Mouse (Mus musculus): ENCODE measurements at regions not wholly inside any gene's neighbourhood (a gene's known extent, or its start where the extent isn't known, plus 50 kb on each side); places are given as distances from the start of the nearest gene placed in this dataset.

- Histone ChIP-seq H3K27ac (ENCODE audit: low read length) (no peak overlapping the region), H3K27me3 (replicated peaks; ENCODE audit: control insufficient read depth, insufficient read depth, low read length) (no peaks in the 10 kb centered on the region), H3K9ac (replicated peaks; ENCODE audit: low read depth, low read length) (no peak overlapping the region), H3K4me2 (ENCODE audit: low read length) (no peak overlapping the region), H3K4me3 (replicated peaks; ENCODE audit: low read length) (no peak overlapping the region), H3K4me1 (replicated peaks; ENCODE audit: control insufficient read depth, insufficient read depth, low read length) (no peaks in the 10 kb centered on the region), H3K36me3 (ENCODE audit: control insufficient read depth, insufficient read depth) (no peaks in the 10 kb centered on the region), H3K9me3 (ENCODE audit: control insufficient read depth, low read length) (no peaks in the 10 kb centered on the region)
- 29% methylated on average over 2 of the region's 2 CpGs for WGBS
- ATAC-seq: no peak
Observed at GRCm38 (mm10) chr1:73274480-73274879, 258.8 kb upstream of the Tnp1 start.

- no peaks in the 10 kb centered on the region for H3K4me1 ChIP-seq (replicated peaks; ENCODE audit: control insufficient read depth, insufficient read depth, low read length)
- no peak overlapping the region for H3K27ac ChIP-seq (ENCODE audit: low read length)
- H3K4me2 ChIP-seq (ENCODE audit: low read length): no peak overlapping the region
- no peaks in the 10 kb centered on the region for H3K36me3 ChIP-seq (ENCODE audit: control insufficient read depth, insufficient read depth)
- no peaks in the 10 kb centered on the region for H3K27me3 ChIP-seq (replicated peaks; ENCODE audit: control insufficient read depth, insufficient read depth, low read length)
- H3K9me3 ChIP-seq (ENCODE audit: control insufficient read depth, low read length): no peaks in the 10 kb centered on the region
- 21% methylated on average over 6 of the region's 6 CpGs for WGBS
- no peak overlapping the region for H3K4me3 ChIP-seq (replicated peaks; ENCODE audit: low read length)
- ATAC-seq: peak; percentile 23; the same call in 1 of the 2 replicates
- no peak overlapping the region for H3K9ac ChIP-seq (replicated peaks; ENCODE audit: low read depth, low read length)
Observed at GRCm38 (mm10) chr1:73270787-73271391, 255.2 kb upstream of the Tnp1 start.

- no peak overlapping the region for H3K4me2 ChIP-seq (ENCODE audit: low read length)
- WGBS: 88% methylated on average over 7 of the region's 7 CpGs
Observed at GRCm38 (mm10) chr1:73269051-73269755, 253.5 kb upstream of the Tnp1 start.

DNA sequence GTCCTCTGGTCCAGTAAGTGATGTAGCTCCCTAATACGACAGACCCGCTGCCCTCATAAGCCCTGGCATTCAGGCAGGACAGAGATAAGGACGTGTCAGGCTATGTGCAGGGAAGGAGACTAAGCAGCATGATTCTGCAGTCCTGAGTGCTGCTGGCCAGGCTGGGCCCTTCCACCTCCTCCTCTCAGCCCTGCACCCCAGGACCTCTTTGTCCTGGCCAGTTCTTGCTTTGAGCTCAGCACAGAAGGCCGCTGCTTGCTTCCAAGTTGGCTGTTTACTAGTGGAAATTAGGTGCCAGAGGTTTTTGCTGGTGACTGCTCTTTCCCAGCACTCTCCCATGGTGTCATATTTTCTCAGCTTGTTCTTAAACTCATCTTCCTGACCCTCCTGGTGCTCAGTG lies 249.3 kb upstream of the Tnp1 start:
- H3K4me1 ChIP-seq (replicated peaks; ENCODE audit: control insufficient read depth, insufficient read depth, low read length): no peaks in the 10 kb centered on the region
- no peaks in the 10 kb centered on the region for H3K27me3 ChIP-seq (replicated peaks; ENCODE audit: control insufficient read depth, insufficient read depth, low read length)
- no peak for ATAC-seq
- H3K9ac ChIP-seq (replicated peaks; ENCODE audit: low read depth, low read length): no peak overlapping the region
- WGBS: 55% methylated on average over 4 of the region's 4 CpGs
- no peak overlapping the region for H3K4me2 ChIP-seq (ENCODE audit: low read length)
- H3K27ac ChIP-seq (ENCODE audit: low read length): no peak overlapping the region
- H3K36me3 ChIP-seq (ENCODE audit: control insufficient read depth, insufficient read depth): no peaks in the 10 kb centered on the region
- no peaks in the 10 kb centered on the region for H3K9me3 ChIP-seq (ENCODE audit: control insufficient read depth, low read length)
- H3K4me3 ChIP-seq (replicated peaks; ENCODE audit: low read length): no peak overlapping the region

More at GRCm38 (mm10) chr1:73269051-73269755, 253.5 kb upstream of the Tnp1 start:
- Histone ChIP-seq H3K9me3 (ENCODE audit: control insufficient read depth, low read length) (no peaks in the 10 kb centered on the region), H3K4me3 (replicated peaks; ENCODE audit: low read length) (no peak overlapping the region), H3K27me3 (replicated peaks; ENCODE audit: control insufficient read depth, insufficient read depth, low read length) (no peaks in the 10 kb centered on the region), H3K4me1 (replicated peaks; ENCODE audit: control insufficient read depth, insufficient read depth, low read length) (no peaks in the 10 kb centered on the region), H3K27ac (ENCODE audit: low read length) (no peak overlapping the region), H3K9ac (replicated peaks; ENCODE audit: low read depth, low read length) (no peak overlapping the region), H3K36me3 (ENCODE audit: control insufficient read depth, insufficient read depth) (no peaks in the 10 kb centered on the region)
- no peak for ATAC-seq

DNA sequence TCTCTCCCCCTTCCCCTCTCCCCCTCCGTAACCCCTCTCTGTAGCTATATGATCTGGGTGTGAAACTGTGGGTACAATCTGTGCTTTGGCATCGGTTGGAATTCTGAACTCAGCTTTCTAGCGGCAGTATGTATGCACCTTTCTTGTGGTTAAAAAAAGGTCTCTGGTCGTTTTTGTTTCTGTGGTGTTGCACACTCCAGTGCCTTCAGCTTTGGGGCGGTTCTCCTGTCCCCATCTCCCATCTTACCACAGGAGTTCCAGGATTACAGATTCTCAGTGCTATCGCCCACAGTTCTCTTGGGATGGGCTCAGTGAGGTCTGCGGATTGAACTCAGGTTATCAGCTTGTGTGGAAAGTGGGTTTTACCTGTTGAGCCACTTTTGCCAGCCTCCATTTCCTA lies 248.5 kb upstream of the Tnp1 start:
- Histone ChIP-seq H3K4me1 (replicated peaks; ENCODE audit: control insufficient read depth, insufficient read depth, low read length) (no peaks in the 10 kb centered on the region), H3K9ac (replicated peaks; ENCODE audit: low read depth, low read length) (no peak overlapping the region), H3K4me3 (replicated peaks; ENCODE audit: low read length) (no peak overlapping the region), H3K36me3 (ENCODE audit: control insufficient read depth, insufficient read depth) (no peaks in the 10 kb centered on the region), H3K27me3 (replicated peaks; ENCODE audit: control insufficient read depth, insufficient read depth, low read length) (no peaks in the 10 kb centered on the region), H3K27ac (ENCODE audit: low read length) (no peak overlapping the region), H3K4me2 (ENCODE audit: low read length) (no peak overlapping the region), H3K9me3 (ENCODE audit: control insufficient read depth, low read length) (no peaks in the 10 kb centered on the region)
- WGBS: 80% methylated on average over 7 of the region's 7 CpGs
- ATAC-seq: no peak

DNA sequence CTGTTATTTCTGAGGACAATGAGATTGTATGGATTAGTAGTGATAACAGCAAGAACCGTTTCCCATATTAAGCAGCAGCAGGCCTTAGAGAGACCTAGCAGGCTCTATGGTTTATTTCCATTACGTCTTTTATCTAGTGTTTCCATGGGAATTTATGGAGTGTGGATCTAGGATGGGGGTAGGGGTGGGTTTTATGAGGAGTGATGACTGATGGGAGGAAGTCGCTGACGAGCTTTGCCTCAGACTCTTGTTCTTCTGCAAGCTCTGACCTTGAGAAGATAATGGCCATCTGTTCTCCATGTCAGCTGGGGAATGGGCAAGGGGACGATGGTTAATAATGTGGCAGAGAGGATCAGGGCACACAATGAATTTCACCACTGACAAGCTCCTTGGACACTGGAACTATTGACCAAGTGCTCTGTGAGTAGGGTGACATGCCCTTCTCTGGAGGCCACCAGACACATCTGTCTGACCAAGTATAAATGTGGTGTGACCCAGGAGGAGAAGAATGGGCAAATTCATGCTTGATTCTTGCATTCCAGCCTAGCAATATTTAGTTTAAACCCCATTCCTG lies 243.9 kb upstream of the Tnp1 start:
- Histone ChIP-seq H3K9ac (replicated peaks; ENCODE audit: low read depth, low read length) (no peak overlapping the region), H3K36me3 (ENCODE audit: control insufficient read depth, insufficient read depth) (no peaks in the 10 kb centered on the region), H3K9me3 (ENCODE audit: control insufficient read depth, low read length) (no peaks in the 10 kb centered on the region), H3K27me3 (replicated peaks; ENCODE audit: control insufficient read depth, insufficient read depth, low read length) (no peaks in the 10 kb centered on the region), H3K27ac (ENCODE audit: low read length) (no peak overlapping the region), H3K4me3 (replicated peaks; ENCODE audit: low read length) (no peak overlapping the region), H3K4me2 (ENCODE audit: low read length) (no peak overlapping the region), H3K4me1 (replicated peaks; ENCODE audit: control insufficient read depth, insufficient read depth, low read length) (no peaks in the 10 kb centered on the region)
- WGBS: 83% methylated on average over 5 of the region's 5 CpGs
- no peak for ATAC-seq

- Histone ChIP-seq H3K9ac (replicated peaks; ENCODE audit: low read depth, low read length) (no peak overlapping the region), H3K4me3 (replicated peaks; ENCODE audit: low read length) (no peak overlapping the region), H3K27me3 (replicated peaks; ENCODE audit: control insufficient read depth, insufficient read depth, low read length) (no peaks in the 10 kb centered on the region), H3K36me3 (ENCODE audit: control insufficient read depth, insufficient read depth) (no peaks in the 10 kb centered on the region), H3K27ac (ENCODE audit: low read length) (no peak overlapping the region), H3K4me1 (replicated peaks; ENCODE audit: control insufficient read depth, insufficient read depth, low read length) (no peaks in the 10 kb centered on the region), H3K9me3 (ENCODE audit: control insufficient read depth, low read length) (no peaks in the 10 kb centered on the region), H3K4me2 (ENCODE audit: low read length) (no peak overlapping the region)
- 86% methylated on average over 2 of the region's 2 CpGs for WGBS
- ATAC-seq: no peak
Observed at GRCm38 (mm10) chr1:73257263-73257662, 241.6 kb upstream of the Tnp1 start.

DNA sequence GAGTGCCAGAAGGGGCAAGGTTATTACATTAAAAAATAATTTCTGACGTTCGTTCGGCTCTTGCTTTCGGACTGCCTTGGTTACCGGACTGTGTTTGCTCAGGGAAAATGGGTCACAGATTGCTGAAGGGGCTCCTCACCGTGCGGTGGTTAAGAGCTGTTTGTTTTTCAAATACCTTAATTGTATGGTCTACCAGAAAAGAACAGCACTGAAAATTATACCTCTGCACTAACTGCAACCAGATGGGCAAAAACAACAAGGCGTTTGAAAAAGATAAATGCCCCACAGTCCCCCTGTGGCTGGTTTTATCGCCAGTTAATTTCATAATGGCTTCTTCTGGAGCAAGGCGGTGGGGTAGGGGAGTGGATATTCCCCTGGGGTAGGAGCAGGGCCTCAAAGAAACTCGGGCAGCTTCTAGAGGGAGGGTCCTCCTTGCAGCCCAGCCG lies 236.2 kb upstream of the Tnp1 start:
- H3K4me1 ChIP-seq (replicated peaks; ENCODE audit: control insufficient read depth, insufficient read depth, low read length): no peaks in the 10 kb centered on the region

DNA sequence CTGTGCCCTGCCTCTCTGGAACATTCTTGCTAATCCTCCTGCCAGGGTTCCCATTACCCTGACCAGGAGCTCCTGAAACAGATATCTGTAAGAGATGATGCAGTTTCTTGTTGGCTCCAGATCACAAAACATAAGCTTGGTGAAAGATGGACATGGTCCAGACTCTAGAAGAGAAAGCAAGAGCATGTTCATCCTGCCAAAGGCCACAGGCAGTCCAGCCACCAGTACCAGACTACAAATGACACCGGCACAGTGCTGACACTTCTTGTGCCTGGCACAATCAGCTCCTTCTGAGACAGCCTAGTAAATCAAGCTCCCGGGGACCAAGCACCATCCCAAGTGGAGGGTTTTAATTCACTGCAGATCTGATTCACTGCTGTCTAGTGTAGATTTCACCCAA lies 228.3 kb upstream of the Tnp1 start:
- H3K9me3 ChIP-seq (ENCODE audit: control insufficient read depth, low read length): no peaks in the 10 kb centered on the region
- H3K36me3 ChIP-seq (ENCODE audit: control insufficient read depth, insufficient read depth): no peaks in the 10 kb centered on the region
- no peak overlapping the region for H3K27ac ChIP-seq (ENCODE audit: low read length)
- no peaks in the 10 kb centered on the region for H3K4me1 ChIP-seq (replicated peaks; ENCODE audit: control insufficient read depth, insufficient read depth, low read length)
- H3K4me2 ChIP-seq (ENCODE audit: low read length): no peak overlapping the region
- WGBS: 89% methylated on average over 2 of the region's 2 CpGs
- H3K9ac ChIP-seq (replicated peaks; ENCODE audit: low read depth, low read length): no peak overlapping the region
- H3K27me3 ChIP-seq (replicated peaks; ENCODE audit: control insufficient read depth, insufficient read depth, low read length): no peaks in the 10 kb centered on the region
- ATAC-seq: no peak
- H3K4me3 ChIP-seq (replicated peaks; ENCODE audit: low read length): no peak overlapping the region

More for the DNA sequence above, 236.2 kb upstream of the Tnp1 start:
- WGBS: 63% methylated on average over 12 of the region's 12 CpGs
- Histone ChIP-seq H3K27ac (ENCODE audit: low read length) (no peak overlapping the region), H3K9me3 (ENCODE audit: control insufficient read depth, low read length) (no peaks in the 10 kb centered on the region), H3K4me3 (replicated peaks; ENCODE audit: low read length) (no peak overlapping the region), H3K27me3 (replicated peaks; ENCODE audit: control insufficient read depth, insufficient read depth, low read length) (no peaks in the 10 kb centered on the region), H3K4me2 (ENCODE audit: low read length) (no peak overlapping the region), H3K36me3 (ENCODE audit: control insufficient read depth, insufficient read depth) (no peaks in the 10 kb centered on the region), H3K9ac (replicated peaks; ENCODE audit: low read depth, low read length) (no peak overlapping the region)
- ATAC-seq: no peak
